Mouse (Mus musculus): ENCODE measurements around the gene Prr5. TPM values are rescaled to one million over a fixed set of nuclear protein-coding genes. Genes with fewer than 3 reads are reported as not detected.
"Not testable (repeated sequence)": the region's sequence is repeated elsewhere in the genome, so short reads cannot be mapped to it uniquely, and the experiment has no call there.

Prr5 gene
- polyA plus RNA-seq, 1 experiment from 2014 or later, result 12.3 TPM

DNA sequence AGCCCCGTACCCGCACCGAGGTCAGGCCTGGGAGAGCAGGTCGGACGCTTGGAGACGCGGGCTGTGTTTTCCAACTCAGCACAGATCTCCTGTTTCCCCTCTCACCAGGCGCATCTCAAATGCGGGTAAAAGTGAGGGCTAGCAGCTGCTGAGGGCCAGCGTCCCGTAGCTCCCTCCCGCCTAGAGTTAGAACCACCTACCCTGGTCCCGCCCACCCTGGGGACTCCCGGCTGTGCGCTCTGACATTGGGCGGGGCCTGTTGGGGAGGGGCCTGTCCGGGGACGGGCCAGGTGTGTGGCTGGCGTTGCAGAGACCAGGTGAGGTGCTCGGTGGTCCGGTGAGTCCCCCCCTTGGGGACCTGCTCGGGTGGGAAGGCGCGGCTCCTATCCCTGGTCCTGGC, 50.4 kb downstream of the Prr5 start, which contains the start of gene Arhgap8:
Gene Arhgap8 (plus strand): TSS at position 262 of the 400 bp plus-strand sequence.
- Histone ChIP-seq H3K9me3 (ENCODE audit: control insufficient read depth, low read length) (no peaks in the 10 kb centered on the region), H3K4me2 (ENCODE audit: low read depth, low read length, severe bottlenecking) (peak within 1 kb of the TSS; percentile 46), H3K36me3 (ENCODE audit: control insufficient read depth, insufficient read depth, low read length) (no peaks in the 10 kb centered on the region), H3K9ac (ENCODE audit: low read length) (peak within 1 kb of the TSS; percentile 3; the same call in 1 of the 2 replicates), H3K4me1 (replicated peaks; ENCODE audit: control insufficient read depth, insufficient read depth, low read length) (peaks cover 11% of the 10 kb centered on the region; the same call in 1 of the 2 replicates), H3K27ac (ENCODE audit: low read depth, low read length) (no peak within 1 kb of the TSS), H3K4me3 (ENCODE audit: low read depth, low read length) (peak within 1 kb of the TSS; percentile 14; the same call in 1 of the 2 replicates), H3K27me3 (ENCODE audit: control insufficient read depth, insufficient read depth, low read length) (peaks cover 24% of the 10 kb centered on the region)
- ATAC-seq (replicated peaks; ENCODE audit: low FRiP score), result no peak
- 4% methylated on average over 21 of the region's 24 CpGs for WGBS
- peak; percentile 64 for DNase-seq (ENCODE audit: low spot score)

DNA sequence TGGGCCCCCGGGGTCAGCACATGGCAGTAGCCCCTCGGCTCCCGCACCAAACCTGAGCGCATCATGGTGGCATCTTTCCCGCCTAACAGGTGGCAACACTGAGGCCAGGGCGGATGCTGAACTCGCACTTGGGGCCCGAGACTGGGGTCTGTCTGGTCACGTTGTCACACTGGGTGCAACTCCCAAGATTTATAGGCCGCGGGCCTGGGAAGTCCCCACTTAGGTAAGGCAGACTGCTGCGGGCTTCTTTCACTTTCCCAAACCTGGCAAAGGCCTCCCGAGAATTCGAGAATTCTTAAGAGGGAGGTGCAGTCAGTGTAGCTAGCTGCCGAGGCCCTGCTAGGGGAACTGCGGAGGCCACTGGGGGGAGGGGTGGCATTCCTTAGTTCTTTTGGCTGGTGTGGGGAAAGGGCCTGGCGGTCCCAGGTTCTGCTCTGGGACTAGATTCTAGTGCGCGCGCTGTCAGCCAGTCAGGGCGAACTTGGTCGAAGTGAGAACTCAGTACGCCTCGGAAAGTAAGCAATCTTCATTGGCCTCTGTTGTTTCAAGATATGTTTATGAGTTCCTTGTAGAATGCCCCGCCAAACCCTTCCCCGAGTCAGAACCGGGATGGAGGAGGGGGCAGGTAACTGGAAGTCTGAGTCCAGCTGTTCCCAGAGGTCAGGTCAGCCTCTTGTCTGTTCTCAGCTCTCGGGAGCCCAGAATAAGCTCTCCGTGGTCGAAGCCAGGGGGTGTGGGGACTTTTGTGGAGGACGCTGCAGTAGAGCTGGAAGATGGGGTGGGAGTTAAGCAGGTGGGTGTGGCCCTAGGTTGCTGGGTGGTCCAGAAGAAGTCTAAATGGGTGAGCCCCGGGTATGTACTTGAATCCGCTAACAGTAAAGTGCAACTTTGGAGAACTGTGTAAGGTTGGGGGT, 51.1 kb downstream of the Prr5 start:
- Histone ChIP-seq H3K27ac (ENCODE audit: low read depth, low read length) (no peak overlapping the region), H3K36me3 (ENCODE audit: control insufficient read depth, insufficient read depth, low read length) (no peaks in the 10 kb centered on the region), H3K27me3 (ENCODE audit: control insufficient read depth, insufficient read depth, low read length) (peaks cover 24% of the 10 kb centered on the region), H3K4me1 (replicated peaks; ENCODE audit: control insufficient read depth, insufficient read depth, low read length) (peaks cover 9% of the 10 kb centered on the region; the same call in 1 of the 2 replicates), H3K9me3 (ENCODE audit: control insufficient read depth, low read length) (no peaks in the 10 kb centered on the region), H3K9ac (ENCODE audit: low read length) (peak overlapping the region; percentile 3; the same call in 1 of the 2 replicates), H3K4me2 (ENCODE audit: low read depth, low read length, severe bottlenecking) (peak overlapping the region; percentile 46), H3K4me3 (ENCODE audit: low read depth, low read length) (peak overlapping the region; percentile 14; the same call in 1 of the 2 replicates)
- no peak for ATAC-seq (replicated peaks; ENCODE audit: low FRiP score)
- 2% methylated on average over 33 of the region's 33 CpGs for WGBS
- DNase-seq (ENCODE audit: low spot score), result peak; percentile 70

DNA sequence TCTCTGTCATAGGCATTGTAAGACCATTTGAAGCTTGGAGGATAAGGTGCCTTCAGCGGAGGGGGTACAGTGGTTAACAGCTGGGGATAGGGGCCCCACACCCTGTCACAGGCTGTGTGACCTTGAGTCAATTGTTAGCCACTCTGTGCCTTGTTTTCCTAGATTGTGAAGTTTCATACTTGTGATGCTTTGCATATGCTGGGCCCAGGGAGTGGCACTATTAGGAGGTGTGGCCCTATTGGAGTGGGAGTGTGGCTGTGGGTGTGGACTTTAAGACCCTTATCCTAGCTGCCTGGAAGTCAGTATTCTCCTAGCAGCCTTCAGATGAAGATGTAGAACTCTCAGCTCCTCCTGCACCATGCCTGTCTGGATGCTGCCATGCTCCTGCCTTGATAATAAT, 54.2 kb downstream of the Prr5 start:
- peaks cover 22% of the 10 kb centered on the region for H3K27me3 ChIP-seq (ENCODE audit: control insufficient read depth, insufficient read depth, low read length)
- not testable (repeated sequence) for H3K36me3 ChIP-seq (ENCODE audit: control insufficient read depth, insufficient read depth, low read length); H3K4me1 ChIP-seq (replicated peaks; ENCODE audit: control insufficient read depth, insufficient read depth, low read length); ATAC-seq (replicated peaks; ENCODE audit: low FRiP score); DNase-seq (ENCODE audit: low spot score); H3K4me2 ChIP-seq (ENCODE audit: low read depth, low read length, severe bottlenecking); H3K9ac ChIP-seq (ENCODE audit: low read length); H3K4me3 ChIP-seq (ENCODE audit: low read depth, low read length); H3K9me3 ChIP-seq (ENCODE audit: control insufficient read depth, low read length); H3K27ac ChIP-seq (ENCODE audit: low read depth, low read length)
- WGBS, result 94% methylated on average over 1 of the region's 1 CpGs

DNA sequence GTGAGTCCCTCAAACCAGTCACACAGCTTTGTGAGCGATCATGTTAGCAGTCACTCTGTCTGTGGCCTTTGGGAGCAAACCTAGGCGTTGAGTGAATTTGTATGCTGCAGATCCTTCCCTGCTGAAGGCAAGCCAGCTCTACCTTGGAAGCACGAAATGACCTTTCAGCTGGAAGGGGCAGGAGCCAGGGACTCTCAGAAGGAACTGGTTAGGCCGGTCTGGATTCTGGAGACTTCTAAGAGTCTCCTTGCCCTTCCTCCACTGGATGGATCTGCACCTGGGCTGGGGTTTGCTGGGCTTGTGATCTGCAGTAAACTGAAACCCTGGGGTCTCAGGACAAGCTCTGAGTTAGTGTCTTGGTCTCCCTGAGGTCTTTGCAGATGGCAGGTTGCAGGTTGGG, 54.8 kb downstream of the Prr5 start:
- 76% methylated on average over 4 of the region's 4 CpGs for WGBS

DNA sequence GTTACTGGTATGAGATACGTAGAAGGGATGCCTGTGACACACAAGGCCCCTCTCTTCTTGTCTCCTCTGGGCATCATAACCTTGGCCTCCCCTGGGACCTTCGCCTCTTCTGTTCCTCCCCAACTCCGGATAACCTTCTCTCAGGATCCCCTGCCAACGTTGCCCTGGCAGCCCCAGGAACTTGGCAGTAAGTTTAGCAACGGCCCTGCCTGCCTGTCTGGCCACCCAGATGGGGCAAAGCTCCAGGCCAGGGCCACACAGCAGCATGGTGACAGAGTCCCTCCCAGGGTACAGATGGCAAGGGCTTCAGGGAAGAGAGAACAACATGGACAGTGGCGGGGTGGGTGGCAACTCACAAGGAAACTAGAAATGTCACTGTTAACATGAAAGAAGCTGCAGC, 60.3 kb downstream of the Prr5 start:
- WGBS, result 80% methylated on average over 6 of the region's 6 CpGs
- ATAC-seq (replicated peaks; ENCODE audit: low FRiP score), result no peak
- no peak overlapping the region for H3K4me2 ChIP-seq (ENCODE audit: low read depth, low read length, severe bottlenecking)

More for the DNA sequence above, 54.8 kb downstream of the Prr5 start:
- no peak overlapping the region for H3K27ac ChIP-seq (ENCODE audit: low read depth, low read length)
- no peak overlapping the region for H3K4me3 ChIP-seq (ENCODE audit: low read depth, low read length)
- no peak overlapping the region for H3K4me2 ChIP-seq (ENCODE audit: low read depth, low read length, severe bottlenecking)
- no peak for DNase-seq (ENCODE audit: low spot score)
- H3K9ac ChIP-seq (ENCODE audit: low read length), result no peak overlapping the region
- no peaks in the 10 kb centered on the region for H3K36me3 ChIP-seq (ENCODE audit: control insufficient read depth, insufficient read depth, low read length)
- peaks cover 17% of the 10 kb centered on the region for H3K27me3 ChIP-seq (ENCODE audit: control insufficient read depth, insufficient read depth, low read length)
- no peaks in the 10 kb centered on the region for H3K9me3 ChIP-seq (ENCODE audit: control insufficient read depth, low read length)
- no peak for ATAC-seq (replicated peaks; ENCODE audit: low FRiP score)
- peaks cover 9% of the 10 kb centered on the region; the same call in 1 of the 2 replicates for H3K4me1 ChIP-seq (replicated peaks; ENCODE audit: control insufficient read depth, insufficient read depth, low read length)

DNA sequence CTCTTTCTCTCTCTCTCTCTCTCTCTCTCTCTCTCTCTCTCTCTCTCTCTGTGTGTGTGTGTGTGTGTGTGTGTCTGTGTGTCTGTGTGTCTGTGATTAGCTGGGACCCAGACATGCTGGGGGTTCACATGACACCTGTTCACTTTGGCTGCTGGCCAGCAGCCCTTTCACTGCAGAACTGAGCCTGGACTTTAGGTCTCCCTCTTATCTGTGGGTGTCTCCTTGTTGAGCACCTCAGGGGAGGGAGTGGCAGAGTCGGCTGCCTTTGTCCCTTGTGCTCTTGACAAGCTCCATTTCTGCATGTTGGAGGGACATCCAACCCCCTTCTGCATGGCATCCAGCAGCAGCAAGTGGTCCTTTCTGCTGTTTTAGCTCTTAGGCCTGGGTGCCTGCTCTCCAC, 61.5 kb downstream of the Prr5 start:
- Histone ChIP-seq H3K27ac (ENCODE audit: low read depth, low read length) (no peak overlapping the region), H3K27me3 (ENCODE audit: control insufficient read depth, insufficient read depth, low read length) (no peaks in the 10 kb centered on the region), H3K36me3 (ENCODE audit: control insufficient read depth, insufficient read depth, low read length) (no peaks in the 10 kb centered on the region), H3K4me1 (replicated peaks; ENCODE audit: control insufficient read depth, insufficient read depth, low read length) (no peaks in the 10 kb centered on the region), H3K4me3 (ENCODE audit: low read depth, low read length) (no peak overlapping the region), H3K9me3 (ENCODE audit: control insufficient read depth, low read length) (no peaks in the 10 kb centered on the region), H3K9ac (ENCODE audit: low read length) (no peak overlapping the region), H3K4me2 (ENCODE audit: low read depth, low read length, severe bottlenecking) (no peak overlapping the region)
- DNase-seq (ENCODE audit: low spot score) (no peak), ATAC-seq (replicated peaks; ENCODE audit: low FRiP score) (no peak)
- 75% methylated on average over 1 of the region's 1 CpGs for WGBS

More for the DNA sequence above, 60.3 kb downstream of the Prr5 start:
- no peak for DNase-seq (ENCODE audit: low spot score)
- H3K27ac ChIP-seq (ENCODE audit: low read depth, low read length), result no peak overlapping the region
- no peak overlapping the region for H3K4me3 ChIP-seq (ENCODE audit: low read depth, low read length)
- no peaks in the 10 kb centered on the region for H3K27me3 ChIP-seq (ENCODE audit: control insufficient read depth, insufficient read depth, low read length)
- no peaks in the 10 kb centered on the region for H3K36me3 ChIP-seq (ENCODE audit: control insufficient read depth, insufficient read depth, low read length)
- no peak overlapping the region for H3K9ac ChIP-seq (ENCODE audit: low read length)
- H3K4me1 ChIP-seq (replicated peaks; ENCODE audit: control insufficient read depth, insufficient read depth, low read length), result no peaks in the 10 kb centered on the region
- no peaks in the 10 kb centered on the region for H3K9me3 ChIP-seq (ENCODE audit: control insufficient read depth, low read length)

DNA sequence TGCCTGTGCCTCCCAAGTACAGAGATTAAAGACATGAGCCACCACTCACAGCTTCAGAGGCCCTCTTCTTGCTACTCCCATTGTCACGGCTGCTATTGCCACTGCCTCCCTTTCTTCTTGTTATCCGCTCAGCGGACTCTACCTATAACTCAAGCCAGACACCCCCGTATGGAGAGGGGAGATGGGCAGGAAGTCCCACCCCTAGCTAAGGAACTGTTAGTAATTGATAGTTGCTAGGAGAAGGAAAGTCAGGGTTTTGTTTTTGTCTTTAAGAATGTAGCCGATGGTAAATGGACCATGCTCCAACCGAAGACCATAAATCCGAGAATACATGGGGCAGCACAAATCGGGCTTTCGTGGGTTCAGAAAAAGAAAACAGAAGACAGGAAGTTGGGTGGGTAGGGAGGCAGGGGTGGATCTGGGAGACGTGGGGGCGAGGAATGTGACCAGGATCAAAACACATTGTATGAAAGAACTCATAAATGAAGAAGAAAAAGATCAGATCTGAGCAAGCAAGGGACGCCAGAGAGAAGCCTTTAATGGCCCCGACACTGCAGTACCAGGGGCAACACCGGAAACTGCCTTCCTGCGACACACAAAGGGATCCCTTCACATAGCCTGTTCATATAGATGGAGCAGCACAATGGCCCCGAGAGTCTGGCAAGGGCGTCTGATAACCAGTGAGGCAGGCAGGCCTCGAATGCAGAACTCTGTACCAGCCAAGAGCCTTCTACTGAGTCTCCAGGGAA, 62.4 kb downstream of the Prr5 start:
- Histone ChIP-seq H3K4me2 (ENCODE audit: low read depth, low read length, severe bottlenecking) (no peak overlapping the region), H3K9me3 (ENCODE audit: control insufficient read depth, low read length) (no peaks in the 10 kb centered on the region), H3K4me3 (ENCODE audit: low read depth, low read length) (no peak overlapping the region), H3K4me1 (replicated peaks; ENCODE audit: control insufficient read depth, insufficient read depth, low read length) (no peaks in the 10 kb centered on the region), H3K27ac (ENCODE audit: low read depth, low read length) (no peak overlapping the region), H3K36me3 (ENCODE audit: control insufficient read depth, insufficient read depth, low read length) (no peaks in the 10 kb centered on the region), H3K9ac (ENCODE audit: low read length) (no peak overlapping the region), H3K27me3 (ENCODE audit: control insufficient read depth, insufficient read depth, low read length) (no peaks in the 10 kb centered on the region)
- no peak for ATAC-seq (replicated peaks; ENCODE audit: low FRiP score)
- DNase-seq (ENCODE audit: low spot score), result no peak
- 76% methylated on average over 18 of the region's 18 CpGs for WGBS

DNA sequence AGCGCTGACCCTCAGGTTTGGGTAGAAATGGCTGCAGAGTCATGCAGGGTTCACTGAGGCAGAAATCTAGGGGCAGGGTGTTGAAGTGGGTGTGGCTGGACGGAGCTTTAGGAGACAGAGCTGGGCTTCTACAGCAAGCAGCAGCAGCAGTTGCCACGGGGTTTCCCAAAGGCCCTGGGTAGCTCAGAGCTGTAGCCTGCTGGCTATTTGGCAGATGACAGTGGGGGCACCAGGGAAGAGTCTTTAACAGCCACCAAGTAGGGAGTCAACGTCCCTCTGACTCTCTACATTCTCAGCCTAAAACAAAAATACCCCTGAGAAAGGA, 63.0 kb downstream of the Prr5 start:
- no peak for ATAC-seq (replicated peaks; ENCODE audit: low FRiP score)
- H3K27ac ChIP-seq (ENCODE audit: low read depth, low read length), result no peak overlapping the region

More for the DNA sequence above, 63.0 kb downstream of the Prr5 start:
- Histone ChIP-seq H3K36me3 (ENCODE audit: control insufficient read depth, insufficient read depth, low read length) (no peaks in the 10 kb centered on the region), H3K4me1 (replicated peaks; ENCODE audit: control insufficient read depth, insufficient read depth, low read length) (no peaks in the 10 kb centered on the region), H3K4me3 (ENCODE audit: low read depth, low read length) (no peak overlapping the region), H3K9me3 (ENCODE audit: control insufficient read depth, low read length) (no peaks in the 10 kb centered on the region), H3K4me2 (ENCODE audit: low read depth, low read length, severe bottlenecking) (no peak overlapping the region), H3K9ac (ENCODE audit: low read length) (no peak overlapping the region), H3K27me3 (ENCODE audit: control insufficient read depth, insufficient read depth, low read length) (no peaks in the 10 kb centered on the region)
- 60% methylated on average over 4 of the region's 4 CpGs for WGBS
- no peak for DNase-seq (ENCODE audit: low spot score)

All from forebrain, embryonic 11.5 days (tissue).